Mouse (Mus musculus) activated CD4-positive, CD25-positive, alpha-beta regulatory T cell, adult 4 months (primary cell): Measurements from ENCODE around the gene Med13. TPM values are rescaled to one million over a fixed set of nuclear protein-coding genes. Genes with fewer than 3 reads are reported as not detected.

Source experiments
- ATAC-seq: one replicate; pipeline ENCODE4 v1.8.0; 2017
- polyA plus RNA-seq, 2 experiments: library from polyadenylated mRNA; unstranded; fragments of 100-300 nt; shearing (Covaris generic); gene quantifications; one replicate each; pipeline ENCODE4 v1.2.1; 2017

Med13 gene
- polyA plus RNA-seq = 10 to 100 TPM in 1 of 2 experiments, 1 to 10 TPM in 1; 8.5 to 11.0 TPM

DNA sequence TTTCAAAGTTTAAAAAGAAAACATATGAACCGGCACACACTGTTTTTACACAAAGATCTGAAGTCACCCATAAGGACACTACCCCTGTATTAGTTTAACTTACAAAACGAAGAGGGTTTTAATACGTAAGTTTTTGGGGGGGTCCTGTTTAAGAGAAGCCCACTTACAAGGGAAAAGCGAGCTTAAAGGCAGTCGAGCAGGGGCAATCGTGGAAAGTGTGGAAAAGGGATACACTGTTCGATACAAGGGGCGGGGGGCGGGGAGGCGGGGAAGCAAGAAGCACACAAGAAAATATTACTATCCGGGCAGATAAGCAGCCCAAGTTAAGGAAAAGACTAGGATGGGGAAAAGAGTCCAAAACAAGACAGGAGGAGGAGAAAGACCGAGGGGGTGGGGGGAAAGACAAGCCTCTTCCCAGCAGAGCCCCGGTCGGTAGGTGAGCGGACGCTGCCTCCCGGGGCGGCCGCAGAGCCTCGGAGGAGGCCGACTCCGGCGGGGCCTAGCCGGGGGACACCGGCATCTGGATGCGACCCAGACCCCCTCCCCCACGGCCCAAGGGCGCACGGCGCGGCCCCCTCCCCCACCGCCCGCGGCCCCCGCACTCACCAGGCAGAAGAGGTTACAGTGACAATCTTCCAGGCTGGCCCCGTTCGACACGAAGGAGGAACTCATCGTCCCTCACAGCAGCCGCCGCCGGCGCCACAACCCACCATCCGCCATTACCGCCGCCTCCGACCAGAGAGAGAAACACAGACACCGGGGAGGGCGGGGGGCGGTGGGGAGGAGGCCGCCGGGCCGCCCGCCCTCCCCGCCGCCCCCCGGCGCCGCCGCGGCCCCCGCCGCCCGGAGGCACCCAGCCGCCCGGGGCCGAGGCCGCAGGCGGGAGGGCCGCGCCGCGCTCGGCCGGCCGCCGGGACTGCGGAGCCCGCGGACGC, at the start of gene Med13:
Gene Med13 (minus strand): TSS at position 749 of the 935 bp plus-strand sequence.
- peak; percentile 15 for ATAC-seq

DNA sequence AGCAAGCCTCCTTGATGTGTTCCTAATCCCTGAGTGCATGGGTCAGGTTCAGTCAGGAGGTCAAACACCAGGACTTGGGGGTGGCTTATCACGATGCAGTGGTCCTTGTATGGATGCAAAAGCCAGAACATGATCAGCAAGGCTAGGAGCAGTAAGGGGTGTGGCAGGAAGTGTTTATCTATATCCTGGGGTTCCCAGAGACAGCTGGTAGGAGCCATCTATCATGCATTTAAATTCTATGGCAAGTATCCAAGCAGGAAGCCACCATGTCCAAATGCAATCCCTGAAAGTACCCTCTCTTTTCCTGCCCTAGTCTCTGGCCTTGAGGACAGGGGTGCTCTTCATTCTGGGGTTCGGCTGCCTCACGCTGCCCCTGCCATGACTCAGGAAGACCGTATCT, 47.2 kb upstream of the Med13 start:
- ATAC-seq = no peak

DNA sequence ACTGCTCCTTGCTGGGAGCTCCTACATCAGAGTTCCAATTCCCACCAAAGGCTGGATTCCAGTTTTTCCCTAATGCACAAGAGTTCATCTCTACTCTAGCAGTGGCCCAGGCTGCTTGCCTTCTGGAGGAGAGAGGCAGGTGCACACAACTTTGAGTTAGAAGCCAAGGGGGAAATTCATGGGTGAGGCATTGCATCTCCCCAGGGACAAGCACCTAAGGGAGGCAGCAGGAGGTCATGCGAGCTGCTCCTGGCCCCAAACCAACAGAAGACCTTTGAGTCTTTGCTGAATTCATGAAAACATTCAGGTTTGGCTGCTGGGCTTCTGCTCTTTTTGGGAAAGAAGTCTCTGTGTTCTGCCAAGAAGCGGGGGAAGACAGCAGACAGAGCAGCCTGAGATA, 46.4 kb upstream of the Med13 start:
- ATAC-seq = no peak

DNA sequence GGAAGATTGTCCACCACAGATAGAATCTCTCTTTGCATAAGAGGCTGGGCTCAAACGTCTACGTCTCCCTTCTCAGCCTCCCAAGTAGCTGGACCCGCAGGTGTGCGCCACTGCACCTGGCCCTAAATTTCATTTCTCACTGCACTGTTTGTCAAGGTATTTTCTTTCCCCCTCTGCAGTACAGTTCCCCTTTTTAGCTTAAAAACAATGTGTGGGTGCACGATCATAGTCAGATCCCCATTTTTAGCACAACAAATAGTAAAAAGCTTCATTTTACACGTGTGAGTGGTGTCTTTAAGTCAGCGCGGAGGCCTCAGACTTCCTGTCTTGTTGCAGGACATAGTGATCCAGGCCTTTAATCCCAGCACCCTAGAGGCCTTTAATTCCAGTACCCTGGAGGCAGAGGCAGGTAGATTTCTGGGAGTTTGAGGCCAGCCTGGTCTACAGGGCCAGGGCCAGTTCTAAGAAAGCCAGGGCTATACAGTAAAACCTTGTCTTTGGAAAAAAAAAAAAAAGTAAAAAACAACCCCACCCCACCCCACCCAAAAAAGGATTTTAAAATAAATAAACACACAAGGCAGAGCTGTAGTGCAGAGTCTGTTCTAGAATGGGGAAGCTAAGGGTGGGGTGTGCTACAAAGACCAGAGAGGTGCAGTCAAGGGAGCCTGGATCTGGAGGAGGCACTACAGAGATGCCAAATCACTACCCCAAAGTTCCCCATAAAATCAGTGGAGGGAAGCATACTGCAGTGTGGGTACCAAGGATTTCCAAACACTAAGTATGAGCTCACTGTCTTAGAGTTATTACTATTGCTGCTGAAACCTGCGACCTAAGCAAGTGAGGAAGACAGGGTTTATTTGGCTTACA, 42.1 kb upstream of the Med13 start:
- no peak for ATAC-seq

DNA sequence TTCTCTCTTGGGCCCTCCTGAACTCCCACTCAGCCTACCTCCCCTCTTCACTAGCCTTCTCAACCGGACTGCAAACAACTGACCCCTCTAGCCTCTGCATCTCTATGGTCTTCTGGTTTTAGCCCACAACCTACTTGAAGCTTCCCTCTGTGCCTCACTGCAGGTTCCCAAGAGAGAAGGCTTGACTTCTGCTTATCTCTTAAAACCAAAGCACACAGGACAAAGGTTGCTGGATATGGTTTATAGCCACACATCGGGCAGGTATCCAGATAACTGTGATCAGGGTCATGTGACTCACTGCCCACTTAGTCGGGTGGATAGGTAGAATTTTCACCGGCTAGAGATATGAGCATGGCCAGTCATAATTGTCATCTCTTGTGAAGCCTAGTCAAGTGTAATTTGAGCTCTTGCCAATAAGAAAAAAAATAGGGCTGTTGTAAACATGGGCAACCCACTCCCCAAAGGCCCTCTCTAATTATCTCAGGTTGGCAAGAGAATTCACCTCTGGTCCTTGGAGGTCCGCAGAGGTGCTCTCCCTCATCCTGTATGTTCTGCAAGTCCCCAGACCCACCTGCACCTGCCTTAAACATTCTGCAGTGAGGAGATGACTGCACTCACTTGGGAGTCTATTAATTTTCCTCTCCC, 39.7 kb upstream of the Med13 start:
- ATAC-seq = no peak

DNA sequence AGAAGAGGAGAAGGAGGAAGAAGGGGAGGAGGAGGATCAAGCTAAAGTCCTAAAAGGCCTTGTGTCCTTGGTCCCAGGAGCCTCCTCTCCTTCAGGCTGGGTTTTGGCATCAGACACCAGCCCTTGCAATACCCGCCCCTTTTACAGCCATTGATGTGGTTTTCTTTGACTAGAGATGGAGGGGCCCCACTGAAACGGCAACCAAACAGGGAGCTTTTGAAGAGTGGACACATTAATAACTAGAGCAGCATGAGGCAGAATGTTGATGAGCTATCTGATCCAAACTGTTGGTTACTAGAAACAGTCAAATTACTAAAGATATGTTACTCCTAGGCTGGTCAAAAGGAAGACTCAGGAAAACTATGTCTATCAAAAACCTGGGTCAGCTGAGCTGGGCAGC, 39.1 kb upstream of the Med13 start:
- ATAC-seq = no peak

DNA sequence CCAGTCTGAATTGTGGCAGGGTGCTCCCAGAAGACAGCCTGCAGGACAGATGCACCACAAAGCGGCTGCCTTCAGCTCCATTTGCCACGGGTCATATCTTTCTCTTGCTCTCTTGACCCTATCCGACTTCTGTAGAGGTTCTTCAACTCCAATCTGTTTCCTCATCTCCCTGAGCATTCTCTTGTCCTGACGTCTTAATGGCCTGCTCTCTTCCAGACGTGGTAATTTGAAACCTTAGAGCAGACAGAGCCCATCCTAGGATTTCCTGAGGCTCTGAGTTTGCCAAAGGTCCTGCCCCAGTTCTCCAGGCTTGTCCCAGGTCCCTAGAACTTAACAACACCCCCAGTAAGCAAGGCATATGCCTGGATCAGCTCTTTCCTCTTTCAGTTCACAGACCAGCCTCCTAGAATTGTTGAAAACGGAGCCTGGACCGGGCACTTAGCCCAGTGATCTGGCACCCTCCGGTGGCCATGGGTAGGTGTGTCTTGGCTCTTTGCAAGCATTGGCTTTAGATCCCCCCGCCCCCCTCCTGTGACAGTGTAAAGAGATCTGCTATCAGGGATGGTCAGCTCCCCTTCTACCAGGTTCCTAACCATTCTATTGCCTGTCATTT, 38.2 kb upstream of the Med13 start:
- no peak for ATAC-seq

DNA sequence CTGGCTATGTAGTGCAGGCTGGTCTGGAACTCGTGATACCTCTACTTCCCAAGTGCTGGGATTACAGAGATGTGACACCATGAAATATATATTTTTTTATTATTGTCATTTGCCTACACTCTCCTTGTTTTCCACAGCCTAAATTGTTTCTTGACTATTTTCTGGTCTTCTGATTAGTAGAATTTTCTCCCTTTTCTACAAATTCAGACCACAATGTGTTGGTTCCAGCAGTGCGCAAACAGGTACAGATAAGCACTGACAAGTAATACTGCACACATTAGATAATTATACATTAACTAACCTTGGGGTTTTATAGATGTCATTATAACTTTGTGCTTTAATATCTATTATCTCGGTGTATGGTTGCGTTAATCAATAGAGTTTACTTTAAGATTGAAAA, 37.7 kb upstream of the Med13 start:
- no peak for ATAC-seq

DNA sequence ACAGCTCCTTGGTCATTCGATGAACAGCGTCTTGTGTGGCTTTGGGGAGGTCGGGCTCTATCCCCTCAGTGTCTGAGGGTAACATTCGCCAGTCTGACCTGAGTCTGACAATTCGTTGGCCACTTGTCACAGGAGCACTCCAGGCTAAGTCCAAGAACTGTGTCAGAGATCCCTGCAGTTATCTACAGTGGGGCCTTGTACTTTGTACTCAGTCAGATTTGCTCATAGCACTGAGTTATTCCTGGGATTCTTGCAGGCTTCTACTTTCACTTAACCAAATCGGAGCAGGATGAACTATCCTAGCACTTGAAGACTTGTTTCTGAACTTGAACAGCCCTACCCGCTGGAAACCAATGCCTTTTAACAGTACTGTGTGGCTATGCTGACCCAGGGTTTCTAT, 34.3 kb upstream of the Med13 start:
- ATAC-seq = no peak

DNA sequence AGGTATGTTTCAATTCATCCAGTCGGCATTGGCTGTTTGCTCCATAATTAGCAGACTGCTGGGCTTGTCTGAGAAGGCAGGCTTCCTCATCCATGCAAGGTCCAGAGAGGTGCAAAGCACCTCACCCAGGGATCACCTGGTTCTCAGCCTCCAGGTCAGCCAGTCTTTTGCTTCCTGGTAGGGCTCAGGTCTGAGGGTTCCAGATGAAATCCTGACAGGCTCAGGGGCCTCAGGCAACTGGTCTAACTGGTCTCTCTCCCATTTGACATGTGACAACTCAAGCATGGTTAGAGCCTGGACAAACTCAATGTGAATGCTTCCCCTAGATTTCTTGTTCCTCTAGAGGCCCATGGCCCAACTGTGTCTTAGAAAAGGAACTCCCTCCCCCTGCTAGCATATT, 32.9 kb upstream of the Med13 start:
- no peak for ATAC-seq

DNA sequence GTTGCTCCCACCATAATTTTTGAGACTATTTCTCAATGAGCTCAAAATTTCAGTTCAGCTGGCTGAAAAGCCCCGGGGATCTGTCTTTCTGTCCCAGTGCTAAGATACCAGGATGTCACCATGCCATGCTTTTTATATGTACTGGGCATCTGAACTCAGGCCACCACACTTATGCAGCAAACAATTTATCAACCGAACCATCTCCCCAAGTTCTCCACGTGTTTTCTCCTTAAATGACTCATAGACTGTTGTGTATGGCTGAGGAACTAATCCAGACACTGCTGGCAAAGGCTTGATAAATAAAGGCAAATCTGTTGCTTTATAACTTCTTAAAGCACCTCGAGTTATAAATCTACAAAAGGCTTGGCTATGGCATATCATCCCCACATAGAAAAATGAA, 32.1 kb upstream of the Med13 start:
- ATAC-seq = no peak

DNA sequence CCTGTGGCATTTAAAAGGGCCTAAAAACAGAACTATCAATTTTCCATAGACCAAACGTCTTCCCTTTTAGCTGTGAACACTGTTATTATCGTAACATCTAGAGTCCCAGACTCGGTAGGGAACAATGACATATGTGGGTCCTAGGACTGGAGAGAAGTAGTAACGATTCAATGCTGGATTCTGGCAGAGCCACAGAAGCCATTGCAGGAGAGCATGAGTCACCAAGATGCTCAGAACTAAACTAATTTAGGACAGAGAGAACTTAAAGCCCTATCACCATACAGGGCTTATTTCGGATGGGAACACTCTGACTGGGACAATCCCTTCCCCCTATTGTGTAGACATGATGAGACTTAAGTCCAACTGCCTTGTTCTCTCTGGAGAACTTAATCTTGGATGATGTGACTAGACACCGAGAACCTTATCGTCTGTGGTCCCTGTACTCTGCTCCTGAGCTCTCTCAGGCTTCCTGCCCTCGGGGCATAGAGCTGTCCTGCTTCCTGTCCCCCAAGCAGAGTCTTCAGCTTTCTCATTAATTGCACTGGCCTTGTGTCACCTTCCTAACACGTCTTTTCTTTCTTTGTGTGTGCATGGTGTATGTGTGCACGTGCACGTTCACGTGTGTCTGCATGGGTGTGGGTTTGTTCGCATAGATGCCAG, 31.5 kb upstream of the Med13 start:
- no peak for ATAC-seq

DNA sequence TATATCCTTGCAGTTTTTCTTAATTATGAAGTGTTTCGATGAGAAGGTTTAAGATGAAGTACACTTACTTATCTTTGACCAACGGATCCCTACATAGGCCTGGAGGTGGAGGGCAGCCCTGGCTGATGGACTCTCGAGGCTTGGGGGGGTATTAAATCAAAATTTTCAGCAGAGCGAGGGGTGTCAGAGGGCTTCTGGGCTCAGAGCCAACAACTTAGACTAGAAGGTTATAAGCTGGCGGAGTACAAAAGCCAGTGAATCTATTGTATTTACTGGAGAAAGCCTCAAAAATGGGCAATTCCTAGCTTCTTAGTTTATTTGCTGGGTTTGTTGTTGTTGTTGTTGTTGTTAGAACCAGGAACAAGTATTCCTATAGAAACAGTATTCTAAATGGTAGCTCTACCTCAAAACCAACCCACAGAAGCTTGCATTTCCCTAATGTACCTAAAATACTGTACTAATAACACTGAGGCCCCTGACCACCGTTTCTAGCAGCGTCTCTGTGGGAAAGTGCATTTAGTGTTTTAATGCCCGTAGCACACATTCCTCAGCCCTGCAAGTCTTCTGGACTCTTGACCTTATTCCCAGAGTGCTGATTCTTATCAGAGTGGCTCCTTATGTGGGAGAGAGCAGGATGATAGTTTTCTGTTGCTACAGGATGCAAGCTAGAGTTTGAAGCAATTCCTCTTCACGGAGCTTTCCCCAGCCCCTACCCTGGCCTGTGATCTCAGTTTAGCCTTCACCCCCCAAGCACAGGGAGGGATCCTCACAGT, 29.9 kb upstream of the Med13 start:
- ATAC-seq = no peak

DNA sequence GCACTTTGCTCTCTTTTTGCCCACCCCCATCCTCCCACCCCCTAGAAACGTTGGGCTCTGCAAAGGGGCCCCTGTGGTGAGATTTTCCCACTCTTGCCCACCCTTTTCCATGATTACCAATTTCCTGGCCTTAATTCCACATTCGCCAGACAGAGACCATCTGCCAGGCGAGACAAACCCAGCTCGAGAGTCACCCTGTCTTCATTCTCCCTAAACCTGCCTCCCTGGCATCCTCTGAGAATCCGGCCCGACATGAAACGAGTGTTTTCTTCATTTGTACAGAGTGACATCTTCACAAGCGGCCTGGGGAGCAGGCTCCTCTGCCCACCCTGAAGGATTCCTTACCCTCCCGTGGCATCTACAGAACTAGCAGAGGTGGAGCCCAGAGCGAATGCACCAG, 29.2 kb upstream of the Med13 start:
- no peak for ATAC-seq

DNA sequence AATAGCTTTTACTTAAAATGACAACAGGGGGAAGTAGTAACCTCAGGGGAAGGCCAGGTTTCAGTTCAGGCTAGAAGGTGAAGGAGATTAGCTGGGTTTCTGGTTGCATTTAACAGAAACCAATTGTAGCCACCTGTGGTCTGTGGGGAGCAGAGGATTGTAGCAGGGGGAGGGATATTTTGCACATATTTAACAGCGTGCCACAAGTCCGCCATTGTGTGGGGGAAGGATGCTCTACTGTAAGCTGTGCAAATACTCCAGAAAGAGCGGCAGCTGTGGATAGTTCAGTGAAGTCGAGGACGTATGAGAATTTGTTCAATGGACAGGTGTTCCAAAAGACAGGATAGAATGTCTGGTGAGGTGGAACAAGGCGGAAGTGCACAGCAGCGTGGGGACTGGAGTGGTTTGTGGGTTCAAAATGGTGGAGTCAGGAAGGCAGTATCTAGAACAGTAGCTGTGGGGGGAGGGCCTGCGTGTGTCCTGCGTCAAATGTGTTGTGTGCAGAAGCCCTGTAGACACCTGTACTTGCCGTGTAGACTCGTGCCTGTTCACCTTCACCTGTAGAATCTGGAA, 28.4 kb upstream of the Med13 start:
- no peak for ATAC-seq

DNA sequence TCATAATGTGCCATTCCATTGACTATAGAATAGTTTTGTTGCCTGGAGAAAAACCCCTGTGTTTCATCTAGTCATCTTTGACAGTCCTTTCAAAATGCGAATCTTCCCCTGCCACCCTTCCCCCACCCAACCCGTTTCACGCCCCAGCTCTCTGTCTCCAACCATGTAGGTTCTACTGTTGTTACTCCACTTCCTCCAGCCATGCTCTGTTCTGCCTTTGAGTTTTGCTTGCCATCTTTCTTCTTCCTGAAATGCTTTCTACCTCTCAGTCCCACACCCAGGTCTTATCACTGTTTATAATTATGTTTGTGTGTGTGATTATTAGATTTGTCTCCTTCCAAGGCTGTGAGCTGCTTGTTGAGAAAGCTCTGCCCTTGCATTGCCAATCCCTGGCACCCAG, 26.7 kb upstream of the Med13 start:
- ATAC-seq = no peak

DNA sequence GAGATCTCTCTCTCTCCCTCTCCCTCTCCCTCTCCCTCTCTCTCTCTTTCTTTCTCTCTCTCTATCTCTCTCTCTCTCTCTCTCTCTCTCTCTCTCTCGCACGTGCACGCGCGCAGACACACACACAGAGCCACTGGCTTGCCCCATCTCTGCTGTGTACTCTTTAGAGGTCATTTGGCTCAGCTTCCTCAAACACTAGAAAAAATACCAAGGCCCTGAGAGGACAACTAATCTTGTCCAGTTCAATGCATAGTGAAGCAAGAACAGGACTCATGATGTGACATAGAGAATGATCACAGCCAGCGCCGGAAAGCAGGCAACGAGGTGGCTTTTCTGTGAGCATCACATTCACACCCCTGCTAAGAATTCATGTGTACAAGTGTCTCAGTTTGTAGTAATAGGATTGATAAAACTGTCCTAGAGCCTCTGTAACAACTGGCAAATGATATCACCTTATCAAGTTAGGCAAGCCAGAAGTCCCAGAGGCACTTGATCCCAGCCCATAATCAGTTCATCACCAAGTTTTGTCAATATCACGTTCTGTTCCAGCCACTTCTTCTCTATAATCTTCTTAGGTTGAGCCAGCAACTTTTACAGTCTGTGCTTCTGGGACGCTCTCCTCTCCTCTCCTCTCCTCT, 25.2 kb upstream of the Med13 start:
- ATAC-seq = no peak

DNA sequence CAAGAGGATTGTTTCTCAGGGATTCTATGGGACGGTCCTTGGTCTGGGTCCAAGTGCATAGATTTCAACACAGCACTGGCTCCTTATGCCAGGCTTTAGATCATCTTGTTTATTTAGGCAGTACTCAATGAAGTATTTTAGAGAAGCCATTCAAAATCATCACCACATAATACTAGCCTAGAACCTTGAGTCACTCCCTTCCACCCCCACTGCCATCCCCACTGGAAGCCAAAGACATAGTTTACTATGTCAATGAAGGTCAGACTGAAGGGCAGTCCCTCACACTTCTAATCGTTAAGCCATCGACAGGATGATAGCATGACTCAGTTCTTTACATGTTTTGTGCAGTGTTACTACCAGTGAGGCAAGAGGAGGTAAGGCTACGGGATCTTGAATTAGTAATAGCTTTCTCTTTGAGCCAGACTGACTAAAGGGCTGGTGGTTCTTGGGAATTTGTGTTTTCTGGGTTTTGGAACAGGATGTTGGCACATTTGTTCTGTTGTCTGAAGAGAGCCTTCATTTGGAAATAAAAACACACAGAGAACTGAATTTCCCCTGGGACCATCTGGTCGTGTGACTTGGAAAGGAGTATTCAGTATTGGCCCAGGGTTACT, 24.2 kb upstream of the Med13 start:
- ATAC-seq = no peak

DNA sequence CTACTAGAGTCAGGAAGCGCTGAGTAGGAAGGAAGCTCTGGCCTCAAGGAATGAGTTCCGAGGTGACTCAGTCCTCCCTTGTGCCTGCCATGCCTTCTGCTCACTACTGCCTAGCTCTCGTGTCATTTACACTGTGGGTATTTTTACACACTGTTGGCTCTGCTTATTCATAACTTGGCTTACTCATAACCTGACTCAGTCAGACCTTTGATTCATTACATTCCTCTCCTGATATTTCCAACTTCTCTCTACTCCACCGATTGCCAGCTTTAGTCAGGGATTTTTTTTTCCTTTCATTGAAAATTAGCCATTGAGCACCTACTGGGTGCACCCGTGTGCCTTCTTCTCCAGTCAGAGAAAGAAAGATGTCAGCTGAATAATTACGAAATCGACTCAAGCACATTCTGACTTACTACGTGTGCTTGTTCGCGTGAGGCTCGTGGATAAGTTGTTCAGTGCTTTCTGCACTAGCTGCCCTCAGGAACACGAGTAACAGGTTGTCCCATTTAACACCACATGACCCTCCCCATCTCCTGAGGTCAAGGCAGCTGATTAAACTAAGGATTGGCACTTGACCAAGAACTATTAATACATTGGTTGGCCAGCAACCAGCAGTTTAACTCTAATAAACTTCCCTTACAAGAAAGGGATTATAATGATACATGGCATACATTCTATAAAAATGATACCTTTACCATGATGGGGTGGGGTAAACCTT, 23.3 kb upstream of the Med13 start:
- no peak for ATAC-seq
